Mouse (Mus musculus) cortical plate, adult 2 months (tissue): ENCODE results near the gene Tubb5. TPM values are rescaled to one million over a fixed set of nuclear protein-coding genes. Genes with fewer than 3 reads are reported as not detected.

Source experiments
- H3K27ac ChIP-seq: fragments of 200-500 bp; 2 replicates; pipeline ENCODE4 v1.5.1; 2012; ENCODE audit warnings: low read length, control low read depth, inconsistent platforms; ENCODE audit not compliant: insufficient read depth
- H3K4me1 ChIP-seq: fragments of 200-500 bp; 2 replicates; pipeline ENCODE4 v1.6.1; 2011; ENCODE audit warnings: low read length; ENCODE audit not compliant: control insufficient read depth, insufficient read depth
- H3K4me3 ChIP-seq: fragments of 200-500 bp; 2 replicates; pipeline ENCODE4 v1.5.1; 2011; ENCODE audit warnings: mild to moderate bottlenecking, low read length, control low read depth; ENCODE audit not compliant: insufficient read depth
- CTCF ChIP-seq: fragments of 200-500 bp; IDR thresholded peaks from 2 replicates; pipeline ENCODE4 v1.5.1; 2011; ENCODE audit warnings: mild to moderate bottlenecking, control low read depth, low read length; ENCODE audit not compliant: insufficient read depth; ENCODE audit errors: extremely low read depth
- POLR2A ChIP-seq: fragments of 200-500 bp; IDR thresholded peaks from 2 replicates; pipeline ENCODE4 v1.6.1; 2011; ENCODE audit warnings: mild to moderate bottlenecking, low read length, control low read depth; ENCODE audit not compliant: insufficient read depth; ENCODE audit errors: extremely low read depth
- polyA plus RNA-seq: library from polyadenylated mRNA; depleted of rRNA; stranded (reverse); fragments of >200 nt; gene quantifications from 2 replicates; pipeline ENCODE4 v1.2.3, GENCODE M21; 2012

Tubb5 gene
- polyA plus RNA-seq, 1 experiment: 474 TPM

GRCm38 (mm10) chr17:35808073-35808472, 30.0 kb downstream of the Tubb5 start:
- H3K4me1 ChIP-seq: no peaks in the 10 kb centered on the region
- 0 out of 2 replicates have a peak overlapping the region, but pooled peaks have one; percentile 66 for H3K27ac ChIP-seq
- TF ChIP-seq POLR2A (no peak), CTCF (no peak)
- H3K4me3 ChIP-seq: no peak overlapping the region

- Histone ChIP-seq H3K4me1 (no peaks in the 10 kb centered on the region), H3K4me3 (no peak overlapping the region), H3K27ac (no peak overlapping the region)
- no peak for TF ChIP-seq CTCF
- TF ChIP-seq POLR2A: no peak
Measured at GRCm38 (mm10) chr17:35803858-35804399, 34.2 kb downstream of the Tubb5 start.

GRCm38 (mm10) chr17:35803020-35803419, 35.1 kb downstream of the Tubb5 start:
- TF ChIP-seq CTCF (no peak), POLR2A (no peak)

GRCm38 (mm10) chr17:35800905-35801304, 37.2 kb downstream of the Tubb5 start:
- no peak for TF ChIP-seq CTCF
- no peak for TF ChIP-seq POLR2A
- Histone ChIP-seq H3K4me3 (no peak overlapping the region), H3K4me1 (no peaks in the 10 kb centered on the region), H3K27ac (no peak overlapping the region)

More at GRCm38 (mm10) chr17:35803020-35803419, 35.1 kb downstream of the Tubb5 start:
- H3K4me1 ChIP-seq: no peaks in the 10 kb centered on the region
- no peak overlapping the region for H3K27ac ChIP-seq
- no peak overlapping the region for H3K4me3 ChIP-seq

- Histone ChIP-seq H3K4me3 (no peak overlapping the region), H3K4me1 (no peaks in the 10 kb centered on the region), H3K27ac (no peak overlapping the region)
- no peak for TF ChIP-seq POLR2A
Measured at GRCm38 (mm10) chr17:35796835-35797234, 41.3 kb downstream of the Tubb5 start.

- TF ChIP-seq CTCF (no peak), POLR2A (no peak)
- Histone ChIP-seq H3K4me1 (no peaks in the 10 kb centered on the region), H3K27ac (no peak overlapping the region), H3K4me3 (no peak overlapping the region)
Measured at GRCm38 (mm10) chr17:35795656-35796055, 42.5 kb downstream of the Tubb5 start.

GRCm38 (mm10) chr17:35795099-35795498, 43.0 kb downstream of the Tubb5 start:
- TF ChIP-seq POLR2A: no peak
- no peak for TF ChIP-seq CTCF
- no peak overlapping the region for H3K27ac ChIP-seq
- H3K4me1 ChIP-seq: no peaks in the 10 kb centered on the region
- no peak overlapping the region for H3K4me3 ChIP-seq

GRCm38 (mm10) chr17:35792837-35793236, 45.3 kb downstream of the Tubb5 start:
- Histone ChIP-seq H3K4me1 (no peaks in the 10 kb centered on the region), H3K27ac (no peak overlapping the region), H3K4me3 (no peak overlapping the region)
- TF ChIP-seq POLR2A: no peak
- no peak for TF ChIP-seq CTCF

GRCm38 (mm10) chr17:35790933-35791332, 47.2 kb downstream of the Tubb5 start:
- no peak overlapping the region for H3K4me3 ChIP-seq
- TF ChIP-seq POLR2A: no peak
- TF ChIP-seq CTCF: no peak
- no peaks in the 10 kb centered on the region for H3K4me1 ChIP-seq
- H3K27ac ChIP-seq: no peak overlapping the region

- Histone ChIP-seq H3K27ac (no peak overlapping the region), H3K4me3 (no peak overlapping the region), H3K4me1 (no peaks in the 10 kb centered on the region)
- TF ChIP-seq POLR2A (no peak), CTCF (no peak)
Measured at GRCm38 (mm10) chr17:35788025-35788424, 50.1 kb downstream of the Tubb5 start.
